Mouse (Mus musculus): ENCODE results near the gene Cdip1.

DNA sequence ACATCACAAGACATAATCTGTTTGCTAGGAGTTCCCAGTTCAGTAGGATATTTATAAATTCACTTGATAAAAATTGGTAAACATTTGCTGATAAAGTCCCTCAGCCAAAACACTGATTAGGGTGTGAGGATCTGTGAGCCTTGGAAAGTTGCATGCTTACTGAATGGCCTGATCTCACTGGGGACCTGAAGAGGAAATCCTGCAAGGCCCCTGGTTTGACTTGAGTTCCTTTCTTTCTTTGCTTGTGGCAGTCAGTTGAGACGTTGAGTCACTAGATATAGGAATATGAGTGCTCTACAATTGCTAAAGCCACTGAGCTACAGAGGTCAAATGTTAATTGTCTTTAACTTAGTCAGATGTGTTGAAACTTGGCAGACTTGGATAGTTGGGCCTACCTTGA lies 62.1 kb downstream of the Cdip1 start:
- no peak for TF ChIP-seq POLR2A (IDR thresholded peaks at IDR 0.05; ENCODE audit: extremely low read depth, insufficient read depth, low read length)
- no peak for TF ChIP-seq CTCF (IDR thresholded peaks at IDR 0.05; ENCODE audit: low read depth, low read length)
